Mouse (Mus musculus) MEL (cell line): ENCODE results near the gene Htr6. TPM values are rescaled to one million over a fixed set of nuclear protein-coding genes. Genes with fewer than 3 reads are reported as not detected.

Experiments used
- DNase-seq: peaks from one replicate; pipeline ENCODE4 v3.0.0; 2011; ENCODE audit warnings: low read depth, low spot score
- H3K27ac ChIP-seq: 2 replicates; pipeline ENCODE4 v1.5.1; 2012; ENCODE audit warnings: low read depth, mild to moderate bottlenecking, control low read depth, low read length, moderate library complexity; ENCODE audit not compliant: control insufficient read depth
- H3K27me3 ChIP-seq, 2 experiments: fragments of 150-350 bp in 1 of 2; sonication (generic) in 1 of 2; 2 replicates each; pipeline ENCODE4 v1.6.1; 2012; ENCODE audit warnings: low read length in 2 of 2, mild to moderate bottlenecking in 2 of 2, improper control_type of control experiment in 1 of 2, moderate library complexity in 1 of 2; ENCODE audit not compliant: insufficient read depth in 2 of 2, control insufficient read depth in 1 of 2
- H3K36me3 ChIP-seq, 2 experiments: 2 replicates each; pipeline ENCODE4 v1.6.1; 2012 to 2014; ENCODE audit warnings: low read length in 2 of 2, improper control_type of control experiment in 1 of 2, inconsistent platforms in 1 of 2, mild to moderate bottlenecking in 1 of 2; ENCODE audit not compliant: insufficient read depth in 2 of 2, control insufficient read depth in 1 of 2
- H3K4me1 ChIP-seq, 2 experiments: fragments of 150-350 bp in 1 of 2; sonication (generic) in 1 of 2; 2 replicates each; pipeline ENCODE4 v1.6.1; 2012; ENCODE audit warnings: low read length in 2 of 2, improper control_type of control experiment in 1 of 2, mild to moderate bottlenecking in 1 of 2; ENCODE audit not compliant: insufficient read depth in 2 of 2, control insufficient read depth in 1 of 2
- H3K4me3 ChIP-seq, 2 experiments: fragments of 150-350 bp in 1 of 2; sonication (generic) in 1 of 2; 2 replicates each; pipeline ENCODE4 v1.5.1; 2012; ENCODE audit warnings: low read depth in 2 of 2, low read length in 2 of 2, mild to moderate bottlenecking in 2 of 2, moderate library complexity in 2 of 2, control low read depth in 1 of 2, improper control_type of control experiment in 1 of 2; ENCODE audit not compliant: control insufficient read depth in 1 of 2, insufficient read depth in 1 of 2
- H3K79me2 ChIP-seq: 2 replicates; pipeline ENCODE4 v1.6.1; 2012; ENCODE audit warnings: mild to moderate bottlenecking, low read length, moderate library complexity; ENCODE audit not compliant: control insufficient read depth, poor library complexity, insufficient read depth
- H3K9ac ChIP-seq: 2 replicates; pipeline ENCODE4 v1.6.1; 2012; ENCODE audit warnings: low read depth, mild to moderate bottlenecking, control low read depth, low read length, moderate library complexity; ENCODE audit not compliant: control insufficient read depth, poor library complexity, severe bottlenecking
- H3K9me3 ChIP-seq: fragments of 150-350 bp; sonication (generic); replicated peaks from 2 replicates; pipeline ENCODE4 v1.6.1; 2012; ENCODE audit warnings: mild to moderate bottlenecking, low read length, improper control_type of control experiment, moderate library complexity; ENCODE audit not compliant: insufficient read depth
- ETS1 ChIP-seq: IDR thresholded peaks from 2 replicates; pipeline ENCODE4 v1.6.1; 2012; ENCODE audit warnings: low read depth, mild to moderate bottlenecking, inconsistent platforms, low read length, improper control_type of control experiment, moderate library complexity
- GATA1 ChIP-seq: IDR thresholded peaks from 2 replicates; pipeline ENCODE4 v1.6.1; 2011; ENCODE audit warnings: low read depth, low read length, improper control_type of control experiment
- HCFC1 ChIP-seq: IDR thresholded peaks from 2 replicates; pipeline ENCODE4 v1.6.1; 2012; ENCODE audit warnings: low read depth, mild to moderate bottlenecking, inconsistent platforms, low read length, improper control_type of control experiment, moderate library complexity
- MAFK ChIP-seq: IDR thresholded peaks from 2 replicates; pipeline ENCODE4 v1.6.1; 2011; ENCODE audit warnings: low read depth, mild to moderate bottlenecking, low read length, improper control_type of control experiment, borderline replicate concordance
- MAZ ChIP-seq: IDR thresholded peaks from 2 replicates; pipeline ENCODE4 v1.6.1; 2012; ENCODE audit warnings: low read depth, mild to moderate bottlenecking, inconsistent platforms, low read length, improper control_type of control experiment
- MEF2A ChIP-seq: IDR thresholded peaks from 2 replicates; pipeline ENCODE4 v1.6.1; 2014; ENCODE audit warnings: low read depth, mild to moderate bottlenecking, inconsistent platforms, low read length, improper control_type of control experiment; ENCODE audit not compliant: poor library complexity, insufficient replicate concordance, severe bottlenecking; ENCODE audit errors: extremely low read depth
- MYC ChIP-seq: IDR thresholded peaks from 2 replicates; pipeline ENCODE4 v1.6.1; 2011; ENCODE audit warnings: low read depth, mild to moderate bottlenecking, low read length, improper control_type of control experiment, moderate library complexity
- NELFE ChIP-seq: IDR thresholded peaks from 2 replicates; pipeline ENCODE4 v1.6.1; 2011; ENCODE audit warnings: low read depth, low read length, improper control_type of control experiment
- NRF1 ChIP-seq: IDR thresholded peaks from 2 replicates; pipeline ENCODE4 v1.6.1; 2014; ENCODE audit warnings: low read depth, mild to moderate bottlenecking, inconsistent platforms, low read length, improper control_type of control experiment, moderate library complexity; ENCODE audit not compliant: poor library complexity, insufficient read depth, severe bottlenecking
- POLR2AphosphoS5 ChIP-seq: IDR thresholded peaks from 2 replicates; pipeline ENCODE4 v1.6.1; 2012; ENCODE audit warnings: low read depth, borderline replicate concordance, mild to moderate bottlenecking, inconsistent platforms, low read length, moderate library complexity, mixed read lengths
- RAD21 ChIP-seq: IDR thresholded peaks from 2 replicates; pipeline ENCODE4 v1.6.1; 2011; ENCODE audit warnings: mild to moderate bottlenecking, low read depth, low read length, improper control_type of control experiment
- SIN3A ChIP-seq: IDR thresholded peaks from 2 replicates; pipeline ENCODE4 v1.6.1; 2012; ENCODE audit warnings: low read length, improper control_type of control experiment, inconsistent platforms
- TAL1 ChIP-seq: IDR thresholded peaks from 2 replicates; pipeline ENCODE4 v1.6.1; 2012; ENCODE audit warnings: mild to moderate bottlenecking, inconsistent platforms, low read length, moderate library complexity, mixed read lengths
- TBP ChIP-seq: IDR thresholded peaks from 2 replicates; pipeline ENCODE4 v1.8.0; 2011; ENCODE audit warnings: low read depth, low read length, improper control_type of control experiment
- UBTF ChIP-seq: IDR thresholded peaks from 2 replicates; pipeline ENCODE4 v1.6.1; 2012; ENCODE audit warnings: low read depth, mild to moderate bottlenecking, inconsistent platforms, low read length, improper control_type of control experiment, moderate library complexity, borderline replicate concordance; ENCODE audit not compliant: insufficient read depth
- USF1 ChIP-seq: IDR thresholded peaks from 2 replicates; pipeline ENCODE4 v1.6.1; 2014; ENCODE audit warnings: low read depth, mild to moderate bottlenecking, inconsistent platforms, low read length, improper control_type of control experiment, moderate library complexity
- USF2 ChIP-seq, 2 experiments: IDR thresholded peaks; 2 replicates each; pipeline ENCODE4 v1.6.1; 2011 to 2012; ENCODE audit warnings: improper control_type of control experiment in 2 of 2, low read length in 2 of 2, borderline replicate concordance in 1 of 2, inconsistent platforms in 1 of 2, low read depth in 1 of 2, mild to moderate bottlenecking in 1 of 2; ENCODE audit not compliant: insufficient read depth in 1 of 2
- ZC3H11A ChIP-seq: IDR thresholded peaks from 2 replicates; pipeline ENCODE4 v1.6.1; 2012; ENCODE audit warnings: low read depth, mild to moderate bottlenecking, inconsistent platforms, low read length, improper control_type of control experiment
- ZKSCAN1 ChIP-seq: IDR thresholded peaks from 2 replicates; pipeline ENCODE4 v1.6.1; 2012; ENCODE audit warnings: low read depth, mild to moderate bottlenecking, inconsistent platforms, low read length, improper control_type of control experiment, moderate library complexity
- ZMIZ1 ChIP-seq: IDR thresholded peaks from 2 replicates; pipeline ENCODE4 v1.6.1; 2012; ENCODE audit warnings: low read depth, mild to moderate bottlenecking, inconsistent platforms, low read length, improper control_type of control experiment, moderate library complexity
- ZNF384 ChIP-seq: IDR thresholded peaks from 2 replicates; pipeline ENCODE4 v1.6.1; 2012; ENCODE audit warnings: low read depth, mild to moderate bottlenecking, inconsistent platforms, low read length, improper control_type of control experiment
- polyA plus RNA-seq, 2 experiments: library from polyadenylated mRNA; stranded (reverse) in 1 of 2; unstranded in 1 of 2; fragments of >175 nt in 1 of 2; fragments of >200 nt in 1 of 2; gene quantifications; 2 replicates each; pipeline versions ENCODE4 v1.2.1 to v1.2.4; 2012; ENCODE audit warnings: low replicate concordance in 2 of 2, low read depth in 1 of 2; ENCODE audit not compliant: insufficient read length in 2 of 2, insufficient read depth in 1 of 2, missing spikeins in 1 of 2
- total RNA-seq: library from RNA; depleted of rRNA; stranded (reverse); fragments of 300-350 nt; gene quantifications from 2 replicates; pipeline ENCODE4 v1.2.3, GENCODE M21; 2012

Htr6 gene
- total and polyA plus RNA-seq, 3 experiments, result 0.08 TPM; not detected in 2

- TF ChIP-seq SIN3A (peak; percentile 60), TBP (peak; percentile 70), USF2 (IDR thresholded peaks at IDR 0.05; ENCODE audit: borderline replicate concordance in 1 of 2, insufficient read depth in 1 of 2, low read depth in 1 of 2, low read length in 2 of 2) (peak; percentile 29 to 62; a peak in 2 of 4 replicates), ZC3H11A (no peak), ZKSCAN1 (no peak), NRF1 (no peak), MYC (peak; percentile 91; the same call in 1 of the 2 replicates), GATA1 (peak; percentile 81), USF1 (peak; percentile 95), ZNF384 (no peak), POLR2AphosphoS5 (no peak), NELFE (peak; percentile 42; the same call in 1 of the 2 replicates), HCFC1 (peak; percentile 77), UBTF (no peak), MEF2A (no peak), ETS1 (peak; percentile 59; the same call in 1 of the 2 replicates), ZMIZ1 (no peak), TAL1 (peak; percentile 53)
Observed at GRCm38 (mm10) chr4:139019413-139019812, 56.0 kb downstream of the Htr6 start (continued).

- H3K27me3 ChIP-seq, result no peaks in the 10 kb centered on the region
Observed at GRCm38 (mm10) chr4:139018976-139019375, 56.4 kb downstream of the Htr6 start.

More at GRCm38 (mm10) chr4:139018976-139019375, 56.4 kb downstream of the Htr6 start:
- no peak for TF ChIP-seq RAD21
- no peak for TF ChIP-seq MEF2A
- no peak for TF ChIP-seq GATA1
- no peak for TF ChIP-seq MAFK
- no peak for TF ChIP-seq MAZ
- TF ChIP-seq, all 39 proteins: peak for 0
- H3K9ac ChIP-seq, result peak overlapping the region; percentile 48; the same call in 1 of the 2 replicates
- H3K79me2 ChIP-seq, result no peaks in the 10 kb centered on the region
- H3K27ac ChIP-seq, result peak overlapping the region; percentile 59
- peaks cover 2 to 14% of the 10 kb centered on the region in 2 experiments for H3K36me3 ChIP-seq
- no peak for DNase-seq
- no peaks in the 10 kb centered on the region for H3K9me3 ChIP-seq
- peaks cover 0 to 17% of the 10 kb centered on the region in 2 experiments; a peak in 2 of 4 replicates for H3K4me1 ChIP-seq
- peak overlapping the region in 1 of 2 experiments; percentile 18; a peak in 1 of 4 replicates for H3K4me3 ChIP-seq
